Mouse (Mus musculus): ENCODE data around the gene Slc25a38. TPM values are rescaled to one million over a fixed set of nuclear protein-coding genes. Genes with fewer than 3 reads are reported as not detected.

The Slc25a38 gene
- 38.6 and 42.4 TPM in 2 replicates for polyA plus RNA-seq (2014; fragmentation: Nextera tagmentation; extraction: Ambion mirVana)

DNA sequence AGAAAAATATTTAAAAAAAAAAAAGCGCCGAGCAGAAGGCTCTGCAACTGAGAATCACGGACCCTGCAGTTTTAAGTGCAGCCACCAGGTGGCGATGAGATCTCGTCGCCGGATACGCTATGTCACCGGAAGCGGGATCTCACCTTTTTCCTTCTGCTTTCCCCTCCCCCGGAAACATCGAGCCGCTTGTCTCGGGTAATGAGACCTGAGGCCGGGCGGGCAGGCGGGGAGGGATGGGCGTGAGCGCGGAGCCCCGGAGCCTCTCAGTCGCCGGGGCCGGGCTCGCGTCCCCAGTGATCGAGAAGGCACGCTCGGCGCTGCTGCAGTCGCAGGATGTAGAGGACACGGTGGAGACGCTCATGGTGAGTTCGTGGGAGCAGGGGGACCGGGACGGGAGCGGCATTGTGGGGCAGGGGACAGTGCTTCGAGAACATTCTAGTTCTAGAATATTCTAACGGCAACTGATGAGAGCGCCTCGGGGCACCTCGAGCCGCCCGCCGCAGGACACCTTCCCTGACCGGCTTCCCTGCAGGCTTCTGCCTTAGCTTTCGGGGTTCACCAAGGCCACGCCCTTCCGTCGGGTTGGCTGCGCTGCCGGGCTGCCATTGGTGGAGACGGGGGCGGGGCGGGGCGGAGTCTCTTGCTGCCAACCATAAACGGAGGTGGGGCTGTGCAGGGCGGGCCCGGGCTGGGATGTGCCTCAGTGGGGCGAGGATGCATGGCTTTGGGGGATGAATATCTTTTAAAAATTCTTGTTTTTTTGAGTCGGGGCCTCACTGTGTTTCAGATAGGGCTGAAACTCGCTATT is at the start of gene Slc25a38:
Gene Slc25a38 (plus strand): TSS at position 164 of the 808 bp plus-strand sequence.
- Histone ChIP-seq H3K27ac (ENCODE audit: low read depth, low read length) (peak within 1 kb of the TSS; percentile 94), H3K4me2 (ENCODE audit: low read length) (peak within 1 kb of the TSS; percentile 60)
- 1% methylated on average over 62 of the region's 62 CpGs for WGBS

DNA sequence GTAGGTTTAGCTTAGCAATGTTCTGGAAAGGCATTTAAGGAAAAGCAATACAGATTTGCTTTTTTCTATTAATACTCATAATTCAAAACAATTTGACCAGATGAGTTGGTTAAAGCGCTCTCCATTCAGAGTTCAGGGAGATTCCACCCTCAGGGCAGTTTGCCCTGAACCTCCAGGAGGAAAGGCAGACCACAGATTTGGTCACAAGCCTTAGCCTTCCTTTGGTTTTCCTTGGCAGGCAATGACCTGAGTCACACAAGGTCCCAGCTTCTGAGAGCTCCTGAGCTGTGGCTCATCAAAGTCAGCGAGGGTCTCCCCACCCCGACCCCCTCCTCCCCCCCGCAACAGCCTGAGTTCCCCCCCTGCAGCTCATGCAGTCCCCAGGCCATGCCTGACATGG is 45.9 kb upstream of the Slc25a38 start:
- ATAC-seq, result no peak
- Histone ChIP-seq H3K4me2 (ENCODE audit: low read length) (no peak overlapping the region), H3K36me3 (ENCODE audit: control insufficient read depth, insufficient read depth, low read length) (no peaks in the 10 kb centered on the region), H3K9ac (ENCODE audit: low read length) (no peak overlapping the region), H3K4me3 (ENCODE audit: low read depth, low read length) (no peak overlapping the region), H3K4me1 (ENCODE audit: control insufficient read depth, insufficient read depth, low read length) (no peaks in the 10 kb centered on the region), H3K27me3 (replicated peaks; ENCODE audit: control insufficient read depth, insufficient read depth, low read length) (no peaks in the 10 kb centered on the region), H3K9me3 (replicated peaks; ENCODE audit: control insufficient read depth, low read length) (no peaks in the 10 kb centered on the region), H3K27ac (ENCODE audit: low read depth, low read length) (no peak overlapping the region)
- DNase-seq (ENCODE audit: low spot score), result no peak
- 78% methylated on average over 4 of the region's 4 CpGs for WGBS

More for the DNA sequence above, at the start of gene Slc25a38:
- no peaks in the 10 kb centered on the region for H3K9me3 ChIP-seq (replicated peaks; ENCODE audit: control insufficient read depth, low read length)
- H3K9ac ChIP-seq (ENCODE audit: low read length), result peak within 1 kb of the TSS; percentile 73
- no peaks in the 10 kb centered on the region for H3K27me3 ChIP-seq (replicated peaks; ENCODE audit: control insufficient read depth, insufficient read depth, low read length)
- peak within 1 kb of the TSS; percentile 66 for H3K4me3 ChIP-seq (ENCODE audit: low read depth, low read length)
- ATAC-seq (peak; percentile 99), DNase-seq (ENCODE audit: low spot score) (peak; percentile 97)
- no peaks in the 10 kb centered on the region for H3K36me3 ChIP-seq (ENCODE audit: control insufficient read depth, insufficient read depth, low read length)
- H3K4me1 ChIP-seq (ENCODE audit: control insufficient read depth, insufficient read depth, low read length), result peaks cover 5% of the 10 kb centered on the region

DNA sequence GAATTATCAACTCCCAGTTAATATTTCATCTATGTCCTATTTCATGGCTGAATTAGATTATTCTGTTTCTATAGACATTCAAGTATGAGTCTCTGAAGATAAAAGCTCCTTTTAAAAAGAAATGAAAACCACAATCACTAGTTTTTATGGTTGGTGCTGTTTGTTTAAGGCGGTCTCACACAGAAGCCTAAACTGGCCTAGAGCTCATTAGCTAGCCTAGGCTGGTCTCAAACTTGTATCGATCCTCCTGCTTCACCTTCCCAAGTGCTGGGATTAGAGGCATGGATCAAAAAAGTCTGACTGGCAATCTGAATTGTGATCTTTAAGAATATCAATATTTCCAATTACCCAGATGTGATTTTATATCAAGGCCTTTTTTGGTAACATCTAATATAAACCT is 42.6 kb upstream of the Slc25a38 start:
- Histone ChIP-seq H3K27me3 (replicated peaks; ENCODE audit: control insufficient read depth, insufficient read depth, low read length) (no peaks in the 10 kb centered on the region), H3K4me3 (ENCODE audit: low read depth, low read length) (no peak overlapping the region), H3K9me3 (replicated peaks; ENCODE audit: control insufficient read depth, low read length) (no peaks in the 10 kb centered on the region), H3K27ac (ENCODE audit: low read depth, low read length) (no peak overlapping the region), H3K36me3 (ENCODE audit: control insufficient read depth, insufficient read depth, low read length) (no peaks in the 10 kb centered on the region), H3K4me2 (ENCODE audit: low read length) (no peak overlapping the region), H3K9ac (ENCODE audit: low read length) (no peak overlapping the region), H3K4me1 (ENCODE audit: control insufficient read depth, insufficient read depth, low read length) (no peaks in the 10 kb centered on the region)
- DNase-seq (ENCODE audit: low spot score) (no peak), ATAC-seq (no peak)
- 94% methylated on average over 2 of the region's 2 CpGs for WGBS

DNA sequence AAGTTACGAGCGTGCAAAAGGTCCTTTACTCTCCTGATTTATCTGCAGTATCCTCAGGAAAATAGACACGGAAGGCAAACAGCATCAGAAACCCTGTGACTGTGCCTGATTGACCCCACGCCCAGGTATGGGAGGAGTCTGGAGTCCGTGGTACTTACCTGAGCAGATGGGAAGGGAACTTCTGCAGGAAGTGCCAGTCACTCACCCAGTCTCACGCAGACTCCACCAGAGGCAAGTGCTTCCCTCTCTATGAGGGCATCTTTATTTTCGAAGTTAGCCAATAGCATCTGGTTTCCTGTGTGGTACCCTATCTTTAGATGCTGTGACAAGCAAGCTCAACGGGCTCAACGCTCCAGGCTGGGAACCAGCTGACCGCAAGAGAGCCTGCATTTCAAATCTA is 42.1 kb upstream of the Slc25a38 start:
- Histone ChIP-seq H3K27me3 (replicated peaks; ENCODE audit: control insufficient read depth, insufficient read depth, low read length) (no peaks in the 10 kb centered on the region), H3K4me2 (ENCODE audit: low read length) (no peak overlapping the region), H3K27ac (ENCODE audit: low read depth, low read length) (no peak overlapping the region), H3K9me3 (replicated peaks; ENCODE audit: control insufficient read depth, low read length) (no peaks in the 10 kb centered on the region), H3K36me3 (ENCODE audit: control insufficient read depth, insufficient read depth, low read length) (no peaks in the 10 kb centered on the region), H3K4me3 (ENCODE audit: low read depth, low read length) (no peak overlapping the region), H3K9ac (ENCODE audit: low read length) (no peak overlapping the region), H3K4me1 (ENCODE audit: control insufficient read depth, insufficient read depth, low read length) (no peaks in the 10 kb centered on the region)
- ATAC-seq (no peak), DNase-seq (ENCODE audit: low spot score) (no peak)
- WGBS, result 66% methylated on average over 10 of the region's 10 CpGs

DNA sequence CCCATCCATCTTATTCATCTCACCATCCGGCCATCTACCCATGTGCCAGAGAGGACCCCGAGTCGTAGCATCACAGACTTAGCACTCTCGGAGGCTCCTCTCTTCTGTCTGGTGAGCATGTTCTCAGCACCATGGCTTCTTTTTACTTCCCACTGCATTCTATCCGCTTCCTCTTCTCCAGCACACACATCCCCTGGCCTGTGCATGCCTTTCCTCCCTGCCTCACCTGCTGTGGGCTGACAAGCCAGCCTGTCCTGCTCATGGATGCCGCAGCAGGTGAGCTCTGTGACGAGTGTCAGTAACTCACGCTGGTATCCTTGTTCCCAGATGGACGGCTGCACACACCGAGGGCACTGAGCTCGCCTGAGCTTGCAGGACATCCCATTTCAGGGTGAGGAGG is 40.4 kb upstream of the Slc25a38 start, which contains the start of gene Cx3cr1:
Gene Cx3cr1 (minus strand): TSS at position 101 of the 400 bp plus-strand sequence.
- Histone ChIP-seq H3K9ac (ENCODE audit: low read length) (0 out of 2 replicates have a peak within 1 kb of the TSS, but pooled peaks have one; percentile 21), H3K9me3 (replicated peaks; ENCODE audit: control insufficient read depth, low read length) (no peaks in the 10 kb centered on the region), H3K4me2 (ENCODE audit: low read length) (no peak within 1 kb of the TSS), H3K4me1 (ENCODE audit: control insufficient read depth, insufficient read depth, low read length) (no peaks in the 10 kb centered on the region), H3K4me3 (ENCODE audit: low read depth, low read length) (no peak within 1 kb of the TSS), H3K27ac (ENCODE audit: low read depth, low read length) (no peak within 1 kb of the TSS), H3K36me3 (ENCODE audit: control insufficient read depth, insufficient read depth, low read length) (no peaks in the 10 kb centered on the region), H3K27me3 (replicated peaks; ENCODE audit: control insufficient read depth, insufficient read depth, low read length) (no peaks in the 10 kb centered on the region)
- ATAC-seq, result no peak
- 87% methylated on average over 11 of the region's 11 CpGs for WGBS
- DNase-seq (ENCODE audit: low spot score), result no peak

DNA sequence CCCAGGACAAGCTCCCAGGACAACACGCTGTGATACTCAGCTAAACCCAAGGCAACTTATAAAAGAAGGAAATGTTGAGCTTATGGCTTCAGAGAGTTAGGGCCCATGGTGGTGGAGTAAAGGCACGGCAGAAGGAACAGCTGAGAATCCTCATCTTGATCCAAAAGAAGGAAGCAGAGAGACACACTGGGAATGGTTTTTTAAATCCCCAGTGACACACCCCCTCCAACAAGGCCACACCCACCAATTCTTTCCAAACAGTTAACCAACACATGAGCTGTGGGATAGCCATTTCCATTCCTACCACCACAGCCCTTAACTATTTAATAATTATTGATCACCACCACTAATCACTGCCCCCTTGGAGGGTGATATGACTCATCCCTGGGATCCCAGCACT is 38.9 kb upstream of the Slc25a38 start:
- Histone ChIP-seq H3K4me2 (ENCODE audit: low read length) (no peak overlapping the region), H3K9me3 (replicated peaks; ENCODE audit: control insufficient read depth, low read length) (no peaks in the 10 kb centered on the region), H3K36me3 (ENCODE audit: control insufficient read depth, insufficient read depth, low read length) (no peaks in the 10 kb centered on the region), H3K9ac (ENCODE audit: low read length) (no peak overlapping the region), H3K4me1 (ENCODE audit: control insufficient read depth, insufficient read depth, low read length) (no peaks in the 10 kb centered on the region), H3K27ac (ENCODE audit: low read depth, low read length) (no peak overlapping the region), H3K4me3 (ENCODE audit: low read depth, low read length) (no peak overlapping the region), H3K27me3 (replicated peaks; ENCODE audit: control insufficient read depth, insufficient read depth, low read length) (no peaks in the 10 kb centered on the region)
- no peak for ATAC-seq
- no peak for DNase-seq (ENCODE audit: low spot score)
- 73% methylated on average over 2 of the region's 2 CpGs for WGBS

DNA sequence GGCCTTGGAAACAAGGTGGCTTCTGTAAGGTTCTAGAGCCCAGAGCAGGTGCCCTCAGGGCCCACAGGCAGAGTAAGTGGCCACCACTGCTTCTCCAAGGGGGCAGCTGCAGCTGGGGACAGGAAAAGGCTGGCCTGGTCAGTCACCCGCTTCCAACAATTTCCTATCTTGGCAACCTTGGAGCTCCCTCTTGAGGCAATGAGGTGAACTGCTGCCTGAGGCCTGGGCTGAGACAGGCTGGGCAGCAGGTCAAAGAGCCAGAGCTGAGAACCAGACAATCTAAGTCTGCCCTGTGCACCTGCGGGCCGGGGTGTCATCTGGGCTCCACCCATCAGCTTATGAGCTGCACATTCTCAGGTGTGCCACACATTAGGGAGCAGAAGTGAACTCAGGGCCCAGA is 37.0 kb upstream of the Slc25a38 start:
- WGBS, result 30% methylated on average over 3 of the region's 3 CpGs
- no peaks in the 10 kb centered on the region for H3K27me3 ChIP-seq (replicated peaks; ENCODE audit: control insufficient read depth, insufficient read depth, low read length)
- no peak overlapping the region for H3K27ac ChIP-seq (ENCODE audit: low read depth, low read length)
- ATAC-seq (0 out of 2 replicates have a peak, but pooled peaks have one; percentile 29), DNase-seq (ENCODE audit: low spot score) (peak; percentile 68)
- no peaks in the 10 kb centered on the region for H3K4me1 ChIP-seq (ENCODE audit: control insufficient read depth, insufficient read depth, low read length)
- no peaks in the 10 kb centered on the region for H3K36me3 ChIP-seq (ENCODE audit: control insufficient read depth, insufficient read depth, low read length)
- no peak overlapping the region for H3K4me3 ChIP-seq (ENCODE audit: low read depth, low read length)
- no peak overlapping the region for H3K4me2 ChIP-seq (ENCODE audit: low read length)
- H3K9ac ChIP-seq (ENCODE audit: low read length), result no peak overlapping the region
- no peaks in the 10 kb centered on the region for H3K9me3 ChIP-seq (replicated peaks; ENCODE audit: control insufficient read depth, low read length)

DNA sequence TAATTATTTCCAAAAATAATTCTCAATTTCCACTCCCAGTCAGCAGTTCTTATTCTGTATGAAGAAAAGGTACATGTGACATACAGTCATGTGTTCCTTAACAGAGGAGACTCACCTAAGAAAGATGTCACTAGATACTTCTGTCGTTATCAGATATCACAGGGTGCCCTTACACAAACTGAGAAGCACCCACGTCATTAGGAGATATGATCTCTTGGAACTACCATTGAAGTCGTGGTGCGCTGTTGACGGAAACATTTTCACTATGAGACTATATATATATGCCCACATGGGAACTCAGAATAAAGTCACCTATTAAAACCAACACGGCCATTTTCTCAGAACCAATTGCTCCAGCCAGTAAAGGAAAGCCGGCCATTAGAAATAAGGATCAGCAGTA is 35.7 kb upstream of the Slc25a38 start:
- Histone ChIP-seq H3K4me1 (ENCODE audit: control insufficient read depth, insufficient read depth, low read length) (no peaks in the 10 kb centered on the region), H3K4me2 (ENCODE audit: low read length) (no peak overlapping the region), H3K9me3 (replicated peaks; ENCODE audit: control insufficient read depth, low read length) (no peaks in the 10 kb centered on the region), H3K27ac (ENCODE audit: low read depth, low read length) (no peak overlapping the region), H3K27me3 (replicated peaks; ENCODE audit: control insufficient read depth, insufficient read depth, low read length) (no peaks in the 10 kb centered on the region), H3K9ac (ENCODE audit: low read length) (no peak overlapping the region), H3K4me3 (ENCODE audit: low read depth, low read length) (no peak overlapping the region), H3K36me3 (ENCODE audit: control insufficient read depth, insufficient read depth, low read length) (no peaks in the 10 kb centered on the region)
- WGBS, result 89% methylated on average over 7 of the region's 7 CpGs
- ATAC-seq, result no peak
- DNase-seq (ENCODE audit: low spot score), result no peak

DNA sequence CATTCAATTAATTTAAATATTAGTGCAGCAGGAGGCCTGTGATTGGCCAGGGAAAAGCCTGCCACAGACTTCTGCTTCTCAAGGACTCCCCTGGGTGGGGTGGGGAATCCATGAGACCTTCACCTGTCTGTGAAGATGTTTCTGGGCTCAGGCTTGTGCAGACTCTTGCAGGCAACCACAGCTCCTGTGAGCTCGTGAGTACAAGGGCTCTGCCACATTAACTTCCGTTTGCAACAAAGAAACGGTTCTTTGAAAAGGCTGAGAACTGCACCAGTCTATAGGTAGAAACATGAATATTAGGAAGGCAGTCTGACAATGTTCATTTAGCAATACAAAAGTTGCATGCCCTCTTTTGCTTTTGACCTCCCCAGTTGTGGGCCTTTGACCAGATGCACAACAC is 31.9 kb upstream of the Slc25a38 start:
- no peaks in the 10 kb centered on the region for H3K27me3 ChIP-seq (replicated peaks; ENCODE audit: control insufficient read depth, insufficient read depth, low read length)
- 69% methylated on average over 3 of the region's 3 CpGs for WGBS
- DNase-seq (ENCODE audit: low spot score) (no peak), ATAC-seq (no peak)
- no peaks in the 10 kb centered on the region for H3K36me3 ChIP-seq (ENCODE audit: control insufficient read depth, insufficient read depth, low read length)
- no peak overlapping the region for H3K4me2 ChIP-seq (ENCODE audit: low read length)
- H3K4me3 ChIP-seq (ENCODE audit: low read depth, low read length), result no peak overlapping the region
- no peak overlapping the region for H3K9ac ChIP-seq (ENCODE audit: low read length)
- H3K9me3 ChIP-seq (replicated peaks; ENCODE audit: control insufficient read depth, low read length), result no peaks in the 10 kb centered on the region
- no peak overlapping the region for H3K27ac ChIP-seq (ENCODE audit: low read depth, low read length)
- no peaks in the 10 kb centered on the region for H3K4me1 ChIP-seq (ENCODE audit: control insufficient read depth, insufficient read depth, low read length)
